Mouse (Mus musculus): Measurements from ENCODE around the gene Hic2.
A peak's percentile ranks its signal among the peaks of the same experiment; 100 is the strongest.

DNA sequence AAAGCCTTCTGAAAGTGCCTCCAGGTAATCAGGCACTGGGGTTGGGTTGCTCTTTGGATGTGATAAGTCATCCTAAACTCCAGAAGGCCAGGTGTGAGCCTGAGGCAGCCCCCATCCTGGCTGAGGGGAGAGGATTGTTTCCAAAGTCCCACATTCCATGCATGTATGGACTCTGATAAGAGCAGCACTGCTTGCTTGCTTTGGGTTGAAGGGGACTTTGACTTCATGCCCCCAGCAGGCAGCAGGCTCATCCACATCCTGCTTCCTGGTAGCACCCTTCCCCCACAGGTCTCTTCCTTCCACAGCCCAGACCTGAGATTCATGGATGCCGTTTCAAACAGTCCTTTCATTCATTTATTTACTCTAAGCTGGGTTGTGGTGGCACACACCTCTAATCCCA is 10.4 kb downstream of the Hic2 start:
- TF ChIP-seq GATA1 (IDR thresholded peaks at IDR 0.05; ENCODE audit: low read length) (no peak), TAL1 (IDR thresholded peaks at IDR 0.05; ENCODE audit: low read length) (0 out of 3 replicates have a peak, but pooled peaks have one; percentile 4)
